ENCODE assay signal across 18 mouse cellular contexts in the genomic region with DNA sequence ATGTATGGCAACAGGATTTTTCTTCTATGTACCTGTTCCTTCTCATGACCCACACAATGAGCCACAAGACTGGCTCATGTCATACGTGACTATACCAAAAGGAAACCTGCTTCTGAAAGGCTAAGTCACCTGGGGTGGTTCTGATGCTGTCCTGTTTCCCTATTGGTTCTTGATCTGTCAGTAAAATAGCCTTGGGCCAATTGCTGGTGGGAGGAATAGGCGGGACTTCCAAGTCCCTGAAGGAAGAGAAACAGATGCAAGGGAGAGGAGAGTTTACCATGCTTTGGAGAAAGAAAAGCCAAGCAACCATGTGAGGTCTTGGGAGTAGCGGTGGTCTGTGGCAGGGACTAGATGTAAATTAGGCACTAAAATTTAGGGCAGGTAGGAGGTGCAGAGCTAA.
"Had no signal": no experiment of that assay in that cellular context is flagged by ENCODE, and none has a peak within 500 bp of the region (broad histone marks: within the 10 kb centered on the region; RNA-seq: fewer than 3 reads in every experiment).

No protein-coding gene starts in this region.

- H3K4me2 ChIP-seq: lung, embryonic 14.5 days; midbrain, embryonic 12.5 days; neural tube, embryonic 13.5 days; neural tube, embryonic 15.5 days; stomach, embryonic 15.5 days had no signal

- H3K4me1 ChIP-seq: midbrain, embryonic 12.5 days; stomach, embryonic 15.5 days had no signal

- H3K9ac ChIP-seq: lung, embryonic 14.5 days; midbrain, embryonic 12.5 days; neural tube, embryonic 13.5 days; neural tube, embryonic 15.5 days; stomach, embryonic 15.5 days had no signal

- DNase-seq: lung, adult 18-20 months; lung, embryonic 14.5 days; lung, postnatal 10 days; lung, postnatal 4 days; midbrain, embryonic 14.5 days; retina, postnatal 1 day; right cerebral cortex, adult 18-20 months; right cerebral cortex, postnatal 25 days; thymus, postnatal 14 days; thymus, postnatal 36 days had no signal

- H3K27me3 ChIP-seq: midbrain, embryonic 12.5 days; neural tube, embryonic 13.5 days; neural tube, embryonic 15.5 days; stomach, embryonic 15.5 days had no signal

- H3K9me3 ChIP-seq: midbrain, embryonic 10.5 days; midbrain, embryonic 12.5 days; neural tube, embryonic 13.5 days; neural tube, embryonic 15.5 days; stomach, embryonic 15.5 days had no signal

- H3K36me3 ChIP-seq: midbrain, embryonic 10.5 days; midbrain, embryonic 12.5 days; neural tube, embryonic 13.5 days; neural tube, embryonic 15.5 days; stomach, embryonic 15.5 days had no signal

- H3K27ac ChIP-seq: midbrain, embryonic 10.5 days; midbrain, embryonic 12.5 days; neural tube, embryonic 13.5 days; neural tube, embryonic 15.5 days; stomach, embryonic 15.5 days; stomach, postnatal 0 days had no signal

- ATAC-seq: midbrain, embryonic 16.5 days had no signal

- H3K4me3 ChIP-seq: midbrain, embryonic 10.5 days; midbrain, embryonic 12.5 days; myocyte; neural tube, embryonic 13.5 days; neural tube, embryonic 15.5 days; stomach, embryonic 15.5 days had no signal
